Mouse (Mus musculus): ENCODE measurements around the gene Gm20823. TPM values are rescaled to one million over a fixed set of nuclear protein-coding genes. Genes with fewer than 3 reads are reported as not detected.

The Gm20823 gene
- polyA plus RNA-seq (2017; shearing (Covaris generic)): not detected

GRCm38 (mm10) chrY:62464745-62465144, at the start of gene Gm20823:
Gm20823 (minus strand) TSS chrY:62464845.

Data from effector memory CD4-positive, alpha-beta T cell, adult 5 months (primary cell).